Mouse (Mus musculus) hindbrain, embryonic 15.5 days (tissue): Measurements from ENCODE around the gene Rhobtb1. TPM values are rescaled to one million over a fixed set of nuclear protein-coding genes. Genes with fewer than 3 reads are reported as not detected.
A peak's percentile ranks its signal among the peaks of the same experiment; 100 is the strongest.

Experiments used
- ATAC-seq: fragments of 200-750 bp; cut with Nextera tagmentation; 2 replicates; pipeline ENCODE4 v1.8.0; 2017; ENCODE audit warnings: low read depth, moderate number of reproducible peaks, moderate TSS enrichment; ENCODE audit not compliant: low FRiP score
- H3K27ac ChIP-seq: fragments of 300-500 bp; sonication (generic); replicated peaks from 2 replicates; pipeline ENCODE4 v1.5.1; 2015; ENCODE audit warnings: mild to moderate bottlenecking, inconsistent platforms
- H3K27me3 ChIP-seq: fragments of 300-500 bp; sonication (generic); 2 replicates; pipeline ENCODE4 v1.6.1; 2015; ENCODE audit warnings: control low read depth, inconsistent platforms
- H3K36me3 ChIP-seq: fragments of 300-500 bp; sonication (generic); 2 replicates; pipeline ENCODE4 v1.6.1; 2015; ENCODE audit warnings: control low read depth, inconsistent platforms
- H3K4me1 ChIP-seq: fragments of 300-500 bp; sonication (generic); replicated peaks from 2 replicates; pipeline ENCODE4 v1.6.1; 2015; ENCODE audit warnings: control low read depth, inconsistent platforms
- H3K4me2 ChIP-seq: fragments of 300-500 bp; sonication (generic); 2 replicates; pipeline ENCODE4 v1.6.1; 2015; ENCODE audit warnings: moderate library complexity, mild to moderate bottlenecking, inconsistent platforms
- H3K4me3 ChIP-seq: fragments of 300-500 bp; sonication (generic); 2 replicates; pipeline ENCODE4 v1.5.1; 2015; ENCODE audit warnings: mild to moderate bottlenecking, inconsistent platforms
- H3K9ac ChIP-seq: fragments of 300-500 bp; sonication (generic); 2 replicates; pipeline ENCODE4 v1.6.1; 2015; ENCODE audit warnings: inconsistent platforms
- H3K9me3 ChIP-seq: fragments of 300-500 bp; sonication (generic); 2 replicates; pipeline ENCODE4 v1.6.1; 2016; ENCODE audit warnings: control low read depth, inconsistent platforms
- WGBS: fragments of 180-500 bp; shearing (Covaris S2); methylation state at CpG from one replicate; pipeline ENCODE4 v1.1.7; 2015; 5-methylcytosine and 5-hydroxymethylcytosine counted together
- polyA plus RNA-seq: library from polyadenylated mRNA; unstranded; fragments of >200 nt; fragmentation: Nextera tagmentation; extraction: Ambion mirVana; gene quantifications from 2 replicates; pipeline ENCODE4 v1.2.1, GENCODE M21; 2015

Rhobtb1 gene
- polyA plus RNA-seq, 1 experiment from 2014 or later: 18.8 TPM

DNA sequence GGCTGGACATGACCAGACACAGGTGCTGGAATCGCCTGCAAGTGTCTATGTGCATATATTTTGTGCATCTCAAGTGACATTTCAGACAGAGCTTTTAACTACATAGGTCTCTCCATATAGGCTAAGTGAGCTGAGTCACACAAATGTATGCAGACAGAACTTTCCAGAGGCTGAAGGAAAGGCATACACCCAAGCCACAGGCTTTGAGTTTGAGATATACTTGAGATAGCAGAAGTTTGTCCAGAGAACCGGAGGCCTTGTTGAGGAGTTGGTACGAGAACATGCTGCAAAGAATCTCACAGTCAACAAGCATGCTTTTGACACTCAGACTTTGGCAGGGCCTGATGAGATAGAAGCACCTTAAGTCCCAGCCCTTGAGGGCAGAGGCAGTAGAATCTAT, 151.4 kb downstream of the Rhobtb1 start:
- Histone ChIP-seq H3K9ac (no peak overlapping the region), H3K27me3 (no peaks in the 10 kb centered on the region), H3K36me3 (no peaks in the 10 kb centered on the region), H3K27ac (no peak overlapping the region), H3K9me3 (no peaks in the 10 kb centered on the region), H3K4me1 (no peaks in the 10 kb centered on the region), H3K4me2 (no peak overlapping the region), H3K4me3 (no peak overlapping the region)
- no peak for ATAC-seq
- 90% methylated on average over 3 of the region's 3 CpGs for WGBS

DNA sequence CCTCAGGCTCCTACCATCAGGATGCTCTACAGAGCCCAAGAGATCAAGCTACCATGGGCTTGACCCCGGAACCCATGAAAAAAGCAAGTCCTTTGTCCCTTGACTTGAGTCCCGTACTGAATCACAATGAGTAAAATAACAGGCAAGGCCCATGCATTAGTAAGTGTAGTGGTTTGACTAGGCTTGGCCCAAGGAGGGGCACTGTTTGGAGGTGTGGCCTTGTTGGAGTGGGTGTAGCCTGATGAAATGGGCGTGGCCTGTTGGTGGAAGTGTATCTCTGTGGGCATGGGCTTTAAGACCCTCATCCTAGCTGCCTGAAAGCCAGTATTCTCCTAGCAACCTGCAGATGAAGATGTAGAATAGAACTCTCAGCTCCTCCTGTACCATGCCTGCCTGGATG, 153.6 kb downstream of the Rhobtb1 start:
- no peak overlapping the region for H3K27ac ChIP-seq
- H3K4me2 ChIP-seq: no peak overlapping the region
- H3K27me3 ChIP-seq: no peaks in the 10 kb centered on the region
- H3K4me1 ChIP-seq: no peaks in the 10 kb centered on the region
- no peak for ATAC-seq
- no peaks in the 10 kb centered on the region for H3K9me3 ChIP-seq
- WGBS: 81% methylated on average over 3 of the region's 3 CpGs
- H3K9ac ChIP-seq: no peak overlapping the region
- H3K36me3 ChIP-seq: no peaks in the 10 kb centered on the region
- no peak overlapping the region for H3K4me3 ChIP-seq

DNA sequence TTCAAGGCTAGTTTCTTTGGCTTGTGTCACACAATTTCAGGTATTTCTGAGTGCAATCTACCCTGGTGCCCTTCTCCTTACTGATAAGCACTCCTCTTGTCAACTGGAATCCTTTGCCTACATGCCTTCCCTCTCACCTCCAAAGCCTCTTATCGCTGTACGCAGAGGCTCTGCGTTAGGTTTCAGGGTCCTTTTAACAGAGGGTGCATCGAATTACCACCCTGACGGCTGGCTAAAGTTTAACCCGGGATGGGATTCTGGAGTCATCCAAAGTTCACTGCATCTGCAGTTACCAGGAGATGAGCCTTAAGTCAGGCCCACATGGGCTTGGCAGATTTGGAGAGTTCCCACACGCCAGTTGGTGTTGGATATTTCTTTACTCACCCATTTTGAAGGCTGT, 154.4 kb downstream of the Rhobtb1 start:
- ATAC-seq: no peak
- Histone ChIP-seq H3K4me3 (no peak overlapping the region), H3K36me3 (no peaks in the 10 kb centered on the region), H3K9ac (no peak overlapping the region), H3K27ac (no peak overlapping the region), H3K4me2 (no peak overlapping the region), H3K4me1 (no peaks in the 10 kb centered on the region), H3K9me3 (no peaks in the 10 kb centered on the region), H3K27me3 (no peaks in the 10 kb centered on the region)
- 59% methylated on average over 7 of the region's 7 CpGs for WGBS

DNA sequence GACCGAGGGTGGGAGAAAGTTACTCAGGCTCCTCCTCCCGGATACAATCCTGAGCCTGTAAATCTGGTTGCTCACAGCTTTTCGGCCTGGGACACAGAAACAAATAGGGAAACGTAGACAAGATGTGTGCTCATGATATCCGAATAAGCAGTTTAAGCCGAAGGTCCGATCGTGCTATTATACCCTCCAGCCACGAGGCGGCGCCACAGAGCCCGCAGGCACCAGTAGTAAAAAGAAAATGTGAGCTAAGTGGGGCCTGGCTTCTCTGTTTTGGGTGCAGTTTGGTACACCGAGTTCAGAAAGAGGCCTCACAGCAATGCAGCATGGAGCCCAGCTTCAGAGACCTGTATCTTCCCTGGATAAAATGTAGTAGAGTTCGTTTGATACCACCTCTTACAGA, 155.0 kb downstream of the Rhobtb1 start:
- no peak overlapping the region for H3K4me2 ChIP-seq
- H3K9ac ChIP-seq: no peak overlapping the region
- H3K36me3 ChIP-seq: no peaks in the 10 kb centered on the region
- H3K9me3 ChIP-seq: no peaks in the 10 kb centered on the region
- no peak overlapping the region for H3K27ac ChIP-seq
- H3K4me3 ChIP-seq: no peak overlapping the region
- no peaks in the 10 kb centered on the region for H3K27me3 ChIP-seq
- H3K4me1 ChIP-seq: no peaks in the 10 kb centered on the region
- 67% methylated on average over 14 of the region's 14 CpGs for WGBS
- no peak for ATAC-seq

DNA sequence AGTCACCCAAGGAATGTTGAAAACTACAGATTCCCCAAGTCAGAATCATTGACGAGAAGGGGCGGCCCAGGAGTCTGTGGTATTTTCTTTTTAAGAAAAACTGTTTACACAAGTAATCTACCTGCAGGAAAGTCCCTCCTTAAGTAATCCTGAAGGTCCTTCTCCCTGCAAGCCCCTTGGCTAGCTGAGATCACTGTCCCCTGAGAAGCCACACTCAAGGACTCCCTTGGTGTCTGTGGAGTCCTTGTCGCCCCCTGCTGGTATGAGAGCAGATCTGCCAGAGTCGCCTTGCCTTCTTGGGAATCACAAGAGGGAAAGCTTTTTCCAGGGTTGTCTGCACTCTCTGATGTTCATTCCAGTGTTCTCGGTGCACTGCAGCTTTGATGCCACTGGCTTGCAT, 155.8 kb downstream of the Rhobtb1 start:
- no peaks in the 10 kb centered on the region for H3K27me3 ChIP-seq
- H3K9ac ChIP-seq: no peak overlapping the region
- no peaks in the 10 kb centered on the region for H3K36me3 ChIP-seq
- WGBS: 46% methylated on average over 5 of the region's 5 CpGs
- H3K4me3 ChIP-seq: no peak overlapping the region
- ATAC-seq: no peak
- no peak overlapping the region for H3K4me2 ChIP-seq
- no peak overlapping the region for H3K27ac ChIP-seq
- no peaks in the 10 kb centered on the region for H3K9me3 ChIP-seq
- no peaks in the 10 kb centered on the region for H3K4me1 ChIP-seq

DNA sequence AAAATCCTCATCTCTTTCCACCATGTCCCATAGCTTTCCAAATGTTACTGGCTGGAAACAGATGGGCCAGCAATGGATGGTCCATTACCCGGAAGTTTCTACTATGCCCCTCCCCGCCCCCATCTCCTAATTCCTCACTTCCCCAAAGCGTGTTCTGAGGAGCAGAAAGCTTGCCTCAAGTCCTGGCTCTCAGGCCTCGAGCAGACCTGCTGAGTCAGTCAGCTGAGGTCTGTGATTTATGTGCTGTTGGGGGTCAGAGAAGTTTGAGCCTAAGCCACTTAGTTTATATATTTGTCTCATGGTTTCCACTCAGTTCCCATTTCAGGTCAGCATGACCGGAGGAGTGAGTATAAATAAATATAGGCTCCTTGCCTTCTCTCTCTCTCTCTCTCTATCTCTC, 157.9 kb downstream of the Rhobtb1 start:
- H3K27me3 ChIP-seq: no peaks in the 10 kb centered on the region
- no peak overlapping the region for H3K9ac ChIP-seq
- no peaks in the 10 kb centered on the region for H3K4me1 ChIP-seq
- no peak overlapping the region for H3K27ac ChIP-seq
- WGBS: 79% methylated on average over 5 of the region's 5 CpGs
- H3K4me2 ChIP-seq: no peak overlapping the region
- ATAC-seq: no peak
- H3K36me3 ChIP-seq: no peaks in the 10 kb centered on the region
- H3K4me3 ChIP-seq: no peak overlapping the region
- no peaks in the 10 kb centered on the region for H3K9me3 ChIP-seq

DNA sequence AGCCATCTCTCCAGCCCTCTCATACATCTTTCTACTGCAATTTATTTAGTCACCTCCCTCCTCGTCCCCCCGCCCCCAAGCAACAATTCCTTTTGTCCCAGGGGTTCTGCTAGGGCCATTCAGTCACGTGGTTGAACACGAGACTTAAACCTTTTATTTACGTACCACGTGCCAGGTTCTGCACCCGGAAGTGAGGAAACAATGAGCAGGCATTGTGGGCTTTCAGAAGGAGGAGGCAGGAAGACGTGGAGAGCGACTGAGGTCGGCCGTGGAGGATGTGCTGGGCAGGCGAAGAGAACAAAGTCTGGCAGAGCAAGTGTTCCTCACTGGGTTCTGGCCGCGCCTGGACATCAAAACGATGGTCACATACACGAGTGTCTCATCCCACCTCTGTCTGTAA, 160.6 kb downstream of the Rhobtb1 start:
- no peak overlapping the region for H3K4me3 ChIP-seq
- H3K4me1 ChIP-seq: no peaks in the 10 kb centered on the region
- no peaks in the 10 kb centered on the region for H3K27me3 ChIP-seq
- no peaks in the 10 kb centered on the region for H3K9me3 ChIP-seq
- no peak overlapping the region for H3K27ac ChIP-seq
- 66% methylated on average over 16 of the region's 16 CpGs for WGBS
- no peaks in the 10 kb centered on the region for H3K36me3 ChIP-seq
- H3K9ac ChIP-seq: no peak overlapping the region
- H3K4me2 ChIP-seq: no peak overlapping the region
- ATAC-seq: no peak

DNA sequence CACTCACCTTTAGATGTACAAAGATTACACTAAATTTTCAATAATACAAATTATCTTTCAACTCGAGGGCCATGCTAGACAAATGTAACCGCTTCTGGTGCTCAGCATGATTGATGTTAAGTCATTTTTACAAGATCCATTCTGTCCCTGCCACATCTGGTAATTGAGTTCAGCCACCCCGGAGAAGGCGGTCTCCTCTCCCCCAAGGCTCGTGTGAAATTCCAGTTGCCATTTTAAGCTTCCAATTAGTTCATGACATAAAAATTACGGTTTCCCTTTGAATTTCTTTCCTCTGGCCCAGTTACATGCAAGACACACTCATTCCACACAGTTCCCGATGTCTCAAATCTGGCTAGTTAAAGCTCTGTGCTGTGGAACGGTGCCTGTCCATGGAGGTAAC, 162.7 kb downstream of the Rhobtb1 start:
- whole genome bisulfite sequencing: 62% methylated on average over 8 of the region's 8 CpGs
- no peaks in the 10 kb centered on the region for H3K4me1 ChIP-seq
- H3K27me3 ChIP-seq: no peaks in the 10 kb centered on the region
- no peaks in the 10 kb centered on the region for H3K9me3 ChIP-seq
- no peak overlapping the region for H3K9ac ChIP-seq
- H3K4me2 ChIP-seq: no peak overlapping the region
- ATAC-seq: no peak
- no peaks in the 10 kb centered on the region for H3K36me3 ChIP-seq
- no peak overlapping the region for H3K27ac ChIP-seq
- no peak overlapping the region for H3K4me3 ChIP-seq

DNA sequence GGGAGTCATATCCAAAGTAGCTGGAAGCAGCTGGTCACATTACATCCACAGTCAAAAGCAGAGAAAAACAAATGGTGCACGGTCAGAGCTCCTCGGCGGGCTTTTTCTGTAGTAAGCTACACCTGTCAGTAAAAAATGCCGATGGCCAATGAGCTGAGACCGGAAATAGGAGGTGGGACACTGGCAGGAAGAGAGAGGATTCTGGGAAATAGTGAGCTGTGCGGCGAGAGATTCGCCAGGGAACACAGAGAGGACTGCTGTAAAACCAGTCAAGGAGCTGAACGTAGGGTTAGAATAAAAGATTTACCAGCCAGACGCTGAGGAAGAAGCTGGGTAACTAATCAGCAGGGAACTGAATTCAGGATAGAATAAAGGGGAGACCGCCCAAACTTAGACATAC, 167.3 kb downstream of the Rhobtb1 start:
- Histone ChIP-seq H3K36me3 (no peaks in the 10 kb centered on the region), H3K27ac (no peak overlapping the region), H3K9me3 (no peaks in the 10 kb centered on the region), H3K4me2 (no peak overlapping the region), H3K4me3 (no peak overlapping the region), H3K27me3 (no peaks in the 10 kb centered on the region), H3K4me1 (no peaks in the 10 kb centered on the region), H3K9ac (no peak overlapping the region)
- 85% methylated on average over 11 of the region's 11 CpGs for WGBS
- no peak for ATAC-seq

DNA sequence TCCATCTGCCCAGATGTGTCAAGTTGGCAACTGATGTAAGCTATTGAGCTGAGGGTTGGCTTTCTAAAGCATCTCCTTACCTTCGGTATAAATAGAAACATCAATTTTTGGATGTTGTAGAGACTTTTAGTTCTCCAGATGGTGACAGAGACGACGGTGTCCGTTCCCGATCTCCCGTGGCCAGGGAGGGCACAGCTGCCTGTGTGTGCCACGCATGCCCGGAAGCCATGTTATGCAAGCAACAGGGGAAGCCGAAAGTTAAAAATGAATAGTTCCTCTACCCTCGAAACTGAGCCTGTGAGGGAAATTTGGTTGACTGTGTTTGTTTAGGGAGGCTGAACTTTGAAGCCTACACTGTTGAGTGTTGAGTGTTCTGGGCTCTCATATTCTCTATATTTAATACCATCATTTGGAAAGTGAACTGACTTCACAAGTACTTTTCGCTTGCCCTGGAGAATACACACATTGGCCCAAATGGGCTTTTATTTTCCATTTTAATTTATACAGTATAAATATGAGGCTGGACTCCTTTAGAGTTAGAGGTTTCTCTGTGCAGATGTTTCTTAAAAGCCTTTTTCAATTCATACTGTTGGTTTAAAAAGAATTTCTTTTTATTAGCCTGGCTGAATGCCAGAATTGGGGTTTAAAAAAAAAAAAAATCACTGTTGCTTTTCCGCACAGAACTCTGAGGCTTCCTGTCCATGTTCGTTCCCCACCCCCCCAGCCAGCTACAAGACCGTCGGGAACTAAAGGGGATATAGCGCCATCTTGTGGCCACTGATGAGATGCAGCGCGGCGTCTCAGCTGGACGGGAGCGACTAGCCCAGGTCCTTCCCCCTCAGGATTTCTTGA, 169.7 kb downstream of the Rhobtb1 start:
- peak; percentile 69; the same call in 1 of the 2 replicates for ATAC-seq
- H3K9me3 ChIP-seq: no peaks in the 10 kb centered on the region
- H3K36me3 ChIP-seq: no peaks in the 10 kb centered on the region
- no peak overlapping the region for H3K9ac ChIP-seq
- no peaks in the 10 kb centered on the region for H3K4me1 ChIP-seq
- 44% methylated on average over 21 of the region's 21 CpGs for WGBS
- H3K27ac ChIP-seq: no peak overlapping the region
- H3K4me3 ChIP-seq: no peak overlapping the region
- peak overlapping the region; percentile 18; the same call in 1 of the 2 replicates for H3K4me2 ChIP-seq
- H3K27me3 ChIP-seq: no peaks in the 10 kb centered on the region

DNA sequence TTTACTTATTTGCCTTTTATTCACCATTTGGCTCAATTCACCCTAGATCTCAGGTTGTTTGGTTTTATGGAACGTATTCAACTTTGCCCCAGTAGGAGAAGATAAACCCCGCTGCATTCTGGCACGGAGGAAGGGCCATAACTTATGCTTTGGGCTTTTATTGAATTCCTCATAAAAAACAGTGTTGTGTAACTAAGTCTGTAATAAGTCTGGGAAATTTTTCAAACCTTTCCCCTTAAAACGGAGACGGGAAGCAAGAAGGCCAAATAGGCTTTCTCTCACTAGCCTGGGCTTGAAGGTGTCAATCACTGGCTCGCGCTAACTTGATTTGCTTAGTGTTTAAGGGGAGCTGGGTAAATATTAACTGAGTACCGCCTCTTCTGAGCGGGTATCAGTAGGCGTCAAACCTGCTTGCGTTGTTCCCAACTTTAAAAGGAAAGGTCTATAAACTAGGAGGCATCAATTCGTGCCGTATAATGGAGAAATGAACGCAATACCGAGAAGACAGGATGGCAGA, 170.3 kb downstream of the Rhobtb1 start:
- Histone ChIP-seq H3K27me3 (no peaks in the 10 kb centered on the region), H3K4me1 (no peaks in the 10 kb centered on the region), H3K9me3 (no peaks in the 10 kb centered on the region), H3K9ac (no peak overlapping the region), H3K4me3 (no peak overlapping the region), H3K27ac (no peak overlapping the region), H3K4me2 (peak overlapping the region; percentile 18; the same call in 1 of the 2 replicates), H3K36me3 (no peaks in the 10 kb centered on the region)
- no peak for ATAC-seq
- WGBS: 43% methylated on average over 15 of the region's 15 CpGs

DNA sequence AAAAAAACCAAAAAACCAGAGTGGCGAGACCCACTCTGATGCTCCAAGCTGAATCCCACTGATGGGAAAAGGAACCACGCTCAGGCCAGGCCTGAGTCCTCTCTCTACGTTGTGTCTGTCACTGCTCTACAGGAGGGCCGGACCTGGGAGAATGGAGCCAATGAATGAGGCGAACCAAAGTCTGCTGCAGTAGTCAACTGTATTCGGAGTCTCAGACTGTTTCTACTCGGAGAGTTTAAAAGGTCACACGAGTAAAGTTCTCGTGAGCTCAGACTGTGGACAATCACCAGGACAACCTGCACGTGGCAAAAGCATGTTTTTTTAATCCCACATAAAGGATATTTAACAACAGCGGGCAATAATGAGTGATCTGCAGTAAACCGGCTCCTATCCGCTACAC, 172.8 kb downstream of the Rhobtb1 start:
- no peak overlapping the region for H3K4me2 ChIP-seq
- peaks cover 6% of the 10 kb centered on the region; the same call in 1 of the 2 replicates for H3K4me1 ChIP-seq
- H3K9ac ChIP-seq: no peak overlapping the region
- no peaks in the 10 kb centered on the region for H3K36me3 ChIP-seq
- H3K27me3 ChIP-seq: no peaks in the 10 kb centered on the region
- no peak overlapping the region for H3K27ac ChIP-seq
- no peak overlapping the region for H3K4me3 ChIP-seq
- no peaks in the 10 kb centered on the region for H3K9me3 ChIP-seq
- no peak for ATAC-seq
- 81% methylated on average over 13 of the region's 13 CpGs for WGBS
